Mouse (Mus musculus) forebrain, embryonic 14.5 days (tissue): ENCODE data around the gene Cplx2. TPM values are rescaled to one million over a fixed set of nuclear protein-coding genes. Genes with fewer than 3 reads are reported as not detected.

Source experiments
- ATAC-seq: fragments of 200-750 bp; cut with Nextera tagmentation; 2 replicates; pipeline ENCODE4 v1.8.0; 2017; ENCODE audit warnings: mild to moderate bottlenecking, moderate library complexity
- DNase-seq: peaks from one replicate; pipeline ENCODE4 v3.0.0-alpha.2; 2015; ENCODE audit warnings: low spot score
- H3K27ac ChIP-seq: fragments of 300-500 bp; sonication (generic); 2 replicates; pipeline ENCODE4 v1.5.1; 2014; ENCODE audit warnings: low read depth, mild to moderate bottlenecking, control low read depth, low read length, moderate library complexity
- H3K27me3 ChIP-seq: fragments of 300-500 bp; sonication (generic); replicated peaks from 2 replicates; pipeline ENCODE4 v1.6.1; 2014; ENCODE audit warnings: low read length, control low read depth, mixed read lengths; ENCODE audit not compliant: control insufficient read depth, insufficient read depth
- H3K36me3 ChIP-seq: fragments of 300-500 bp; sonication (generic); 2 replicates; pipeline ENCODE4 v1.6.1; 2014; ENCODE audit warnings: low read length, control low read depth; ENCODE audit not compliant: control insufficient read depth, insufficient read depth
- H3K4me1 ChIP-seq: fragments of 300-500 bp; sonication (generic); 2 replicates; pipeline ENCODE4 v1.6.1; 2014; ENCODE audit warnings: antibody characterized with exemption, low read length, control low read depth; ENCODE audit not compliant: control insufficient read depth, insufficient read depth
- H3K4me2 ChIP-seq: fragments of 300-500 bp; sonication (generic); 2 replicates; pipeline ENCODE4 v1.6.1; 2014; ENCODE audit warnings: mild to moderate bottlenecking, control low read depth, low read length
- H3K4me3 ChIP-seq: fragments of 300-500 bp; sonication (generic); 2 replicates; pipeline ENCODE4 v1.5.1; 2014; ENCODE audit warnings: low read depth, low read length, control low read depth
- H3K9ac ChIP-seq: fragments of 300-500 bp; sonication (generic); 2 replicates; pipeline ENCODE4 v1.6.1; 2014; ENCODE audit warnings: mild to moderate bottlenecking, low read length, control low read depth, moderate library complexity
- H3K9me3 ChIP-seq: fragments of 300-500 bp; sonication (generic); replicated peaks from 2 replicates; pipeline ENCODE4 v1.6.1; 2016; ENCODE audit warnings: low read length, control low read depth, mixed read lengths; ENCODE audit not compliant: control insufficient read depth
- WGBS: fragments of 180-500 bp; shearing (Covaris S2); extraction: QIAGEN DNeasy Blood & Tissue Kit; methylation state at CpG from one replicate; pipeline ENCODE4 v1.1.7; 2014; 5-methylcytosine and 5-hydroxymethylcytosine counted together
- polyA plus RNA-seq: library from polyadenylated mRNA; unstranded; fragments of >200 nt; fragmentation: Nextera tagmentation; extraction: Ambion mirVana; gene quantifications from 2 replicates; pipeline ENCODE4 v1.2.1, GENCODE M21; 2014

The Cplx2 gene
- polyA plus RNA-seq, 1 experiment from 2014 or later = 23.4 TPM

DNA sequence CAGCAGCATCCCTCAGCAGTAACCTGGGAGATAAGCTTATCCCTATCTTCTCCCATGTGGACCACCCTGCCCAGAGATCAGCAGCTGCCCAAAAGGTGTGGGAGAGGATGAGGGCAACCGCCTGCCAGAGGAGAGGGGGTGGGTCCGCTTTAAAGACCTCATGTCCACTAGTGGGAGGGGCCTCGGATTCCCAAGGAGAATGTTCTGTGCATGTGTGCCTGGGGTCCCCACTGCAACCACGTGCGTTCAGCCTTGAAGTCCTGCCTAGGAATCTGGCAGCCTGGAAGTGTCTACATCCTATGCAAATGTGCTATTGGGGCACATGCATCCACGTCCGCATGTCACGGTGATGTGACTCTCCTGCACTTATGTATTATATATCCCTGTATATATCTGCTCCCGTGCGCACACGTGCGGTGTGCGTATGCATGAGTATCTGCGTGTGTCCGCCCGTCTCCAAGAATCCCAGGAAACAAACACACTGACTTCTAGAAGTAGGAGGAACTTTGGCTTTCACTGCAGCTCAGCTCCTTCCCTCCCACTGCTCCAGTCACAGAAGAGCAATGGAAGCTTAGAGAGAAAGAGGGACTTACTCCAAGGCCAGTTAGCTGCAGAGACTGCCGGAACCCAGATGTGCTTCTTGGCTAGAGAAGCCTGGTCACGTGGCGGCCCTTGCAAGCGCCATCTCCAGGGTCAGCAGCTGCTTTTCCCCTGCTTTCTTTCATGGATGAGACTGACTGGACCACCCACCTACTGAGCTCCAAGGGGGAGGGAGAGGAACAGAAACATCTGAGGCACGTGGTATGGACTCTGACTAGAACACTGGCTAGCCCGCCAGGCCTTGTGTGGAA, 39.1 kb upstream of the Cplx2 start:
- H3K9me3 ChIP-seq = no peaks in the 10 kb centered on the region
- no peak overlapping the region for H3K27ac ChIP-seq
- H3K27me3 ChIP-seq = no peaks in the 10 kb centered on the region
- DNase-seq = peak; percentile 58
- peaks cover 27% of the 10 kb centered on the region for H3K4me1 ChIP-seq
- WGBS = 69% methylated on average over 22 of the region's 22 CpGs
- no peak overlapping the region for H3K4me3 ChIP-seq
- peak; percentile 27 for ATAC-seq
- no peak overlapping the region for H3K4me2 ChIP-seq
- no peak overlapping the region for H3K9ac ChIP-seq
- no peaks in the 10 kb centered on the region for H3K36me3 ChIP-seq

DNA sequence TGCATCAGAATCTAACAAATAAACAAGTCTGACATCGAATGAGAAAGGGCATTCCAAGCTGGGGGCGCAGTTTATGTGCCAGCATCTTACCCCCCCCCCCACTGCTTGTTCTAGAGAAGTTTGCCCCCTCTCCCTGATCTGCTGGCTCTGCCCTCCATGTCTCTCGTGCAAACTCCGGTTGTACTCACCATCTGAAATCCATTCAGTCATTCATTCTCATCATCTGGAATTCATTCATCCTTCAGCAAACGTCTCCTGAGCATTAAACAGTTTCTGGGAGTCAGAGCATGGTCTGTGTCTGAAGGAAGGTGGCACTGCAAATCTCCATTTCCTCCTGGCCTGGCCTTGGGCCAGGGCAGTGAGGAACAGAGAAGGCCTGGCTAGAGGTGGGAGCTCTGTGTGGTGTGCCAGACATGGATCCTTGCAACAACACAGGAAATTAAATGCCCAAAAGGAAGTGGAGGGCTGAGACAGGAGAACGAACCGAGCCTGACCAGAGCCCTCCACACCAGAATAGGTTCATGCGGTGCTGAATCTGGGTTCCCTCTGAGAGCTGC, 38.1 kb upstream of the Cplx2 start:
- WGBS = 88% methylated on average over 8 of the region's 8 CpGs
- H3K27ac ChIP-seq = no peak overlapping the region

DNA sequence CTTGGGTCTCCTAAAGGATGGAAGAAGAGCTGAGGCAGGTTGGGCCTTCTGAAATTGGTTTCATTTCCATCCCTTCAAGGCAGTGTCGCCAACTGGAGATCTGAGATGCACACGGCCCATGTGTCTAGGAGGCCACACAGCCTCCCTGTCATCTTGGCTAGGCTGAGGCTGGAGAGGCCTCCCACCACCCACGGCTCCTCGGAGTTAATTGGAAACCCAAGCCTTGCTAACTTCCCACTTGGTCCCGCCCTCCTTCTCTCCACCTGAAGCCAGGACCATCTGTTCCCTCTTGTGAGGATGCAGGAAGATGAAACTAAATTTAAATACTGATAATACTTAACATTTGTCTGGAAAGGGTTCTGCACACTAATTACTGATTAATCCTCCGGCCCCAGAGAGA, 34.1 kb upstream of the Cplx2 start:
- ATAC-seq (no peak; the same call in 1 of the 2 replicates), DNase-seq (peak; percentile 32)
- no peak overlapping the region for H3K9ac ChIP-seq
- no peak overlapping the region for H3K27ac ChIP-seq
- H3K9me3 ChIP-seq = no peaks in the 10 kb centered on the region
- no peak overlapping the region for H3K4me2 ChIP-seq
- peaks cover 6% of the 10 kb centered on the region for H3K4me1 ChIP-seq
- H3K4me3 ChIP-seq = no peak overlapping the region
- WGBS = 59% methylated on average over 6 of the region's 6 CpGs
- H3K36me3 ChIP-seq = no peaks in the 10 kb centered on the region
- no peaks in the 10 kb centered on the region for H3K27me3 ChIP-seq

More for the DNA sequence above, 38.1 kb upstream of the Cplx2 start:
- ATAC-seq (no peak), DNase-seq (no peak)
- Histone ChIP-seq H3K4me2 (no peak overlapping the region), H3K4me1 (peaks cover 25% of the 10 kb centered on the region), H3K4me3 (no peak overlapping the region), H3K36me3 (no peaks in the 10 kb centered on the region), H3K9ac (no peak overlapping the region), H3K27me3 (no peaks in the 10 kb centered on the region), H3K9me3 (no peaks in the 10 kb centered on the region)

DNA sequence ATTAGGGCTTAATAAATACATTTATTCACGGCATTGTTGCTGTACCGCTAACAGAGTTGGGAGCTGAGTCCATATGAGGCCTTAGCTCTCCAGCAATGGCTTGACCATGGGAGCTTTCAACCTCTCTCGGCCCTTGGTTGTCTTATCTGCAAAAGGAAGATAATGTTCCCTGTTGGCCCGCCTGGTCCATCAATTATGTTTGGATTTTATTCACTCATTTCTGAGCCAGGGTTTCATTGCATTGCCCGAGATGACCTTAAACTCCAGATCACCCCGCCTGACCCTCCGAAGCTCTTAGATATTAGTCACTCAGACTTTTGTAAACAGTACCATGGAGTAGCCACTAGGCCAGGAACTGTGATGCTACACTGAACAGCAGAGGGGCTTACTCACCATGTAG, 33.6 kb upstream of the Cplx2 start:
- Histone ChIP-seq H3K4me1 (peaks cover 1% of the 10 kb centered on the region; the same call in 1 of the 2 replicates), H3K9ac (no peak overlapping the region), H3K4me2 (no peak overlapping the region), H3K9me3 (no peaks in the 10 kb centered on the region), H3K4me3 (no peak overlapping the region), H3K27ac (no peak overlapping the region), H3K36me3 (no peaks in the 10 kb centered on the region), H3K27me3 (no peaks in the 10 kb centered on the region)
- ATAC-seq = no peak
- DNase-seq = no peak
- WGBS = 89% methylated on average over 7 of the region's 7 CpGs

DNA sequence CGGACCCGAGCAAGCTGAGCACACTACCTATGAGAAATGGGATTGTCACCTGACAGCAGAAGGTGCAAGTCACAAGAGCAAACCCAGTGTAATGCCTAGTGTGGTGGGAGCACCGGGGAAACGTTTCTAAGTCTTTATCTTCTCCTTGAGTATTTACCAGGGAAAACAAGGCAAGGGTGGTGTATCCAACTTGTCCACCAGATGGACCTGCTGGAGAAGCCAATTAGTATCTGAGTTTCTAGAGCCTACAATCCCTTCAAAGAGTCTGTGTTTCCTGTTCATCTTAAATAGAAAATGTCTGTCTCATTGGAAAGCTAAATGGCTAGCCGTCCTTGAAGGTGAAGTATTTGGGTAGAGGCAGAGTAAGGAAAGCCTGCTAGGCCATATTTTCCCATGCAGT, 32.3 kb upstream of the Cplx2 start:
- DNase-seq (no peak), ATAC-seq (no peak)
- WGBS = 87% methylated on average over 5 of the region's 5 CpGs
- Histone ChIP-seq H3K9ac (no peak overlapping the region), H3K27ac (no peak overlapping the region), H3K4me2 (no peak overlapping the region), H3K4me1 (no peaks in the 10 kb centered on the region), H3K9me3 (no peaks in the 10 kb centered on the region), H3K27me3 (no peaks in the 10 kb centered on the region), H3K4me3 (no peak overlapping the region), H3K36me3 (no peaks in the 10 kb centered on the region)

DNA sequence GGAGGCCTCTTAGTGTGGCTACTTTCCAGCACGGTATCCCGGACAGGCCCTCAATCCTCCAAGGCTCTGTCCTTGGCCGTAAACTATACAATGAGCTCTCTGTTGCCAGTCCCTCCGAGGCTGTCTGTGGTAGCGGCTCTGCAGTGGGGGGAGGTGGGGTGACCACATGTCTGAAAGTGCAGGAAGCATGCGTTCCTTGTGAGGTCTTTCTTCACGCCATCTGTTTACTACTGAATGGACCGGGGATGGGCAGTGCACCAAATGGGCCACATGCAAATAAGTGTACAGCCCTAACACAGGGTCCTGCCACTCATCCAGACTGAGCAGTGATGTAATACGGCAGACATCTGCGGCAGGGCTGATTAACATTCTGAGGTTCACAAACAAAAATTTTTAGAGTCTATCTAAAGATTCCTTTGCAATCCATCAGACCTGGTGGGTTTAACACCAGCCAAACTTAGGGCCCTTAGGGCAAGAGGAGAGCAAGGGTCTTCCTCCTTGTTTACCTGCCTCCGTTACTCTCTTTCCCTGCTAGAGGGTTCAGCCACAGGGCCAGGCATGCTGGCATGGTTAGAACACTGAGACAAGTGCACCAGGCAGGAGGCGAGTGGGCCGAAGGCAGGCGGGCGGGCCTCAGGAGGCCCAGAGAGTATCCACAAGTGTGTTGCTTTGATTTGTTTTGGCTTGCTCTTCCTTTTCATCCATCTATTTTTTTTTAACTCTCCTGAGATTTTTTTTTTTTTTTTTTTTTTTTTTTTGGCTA, 25.1 kb upstream of the Cplx2 start:
- Histone ChIP-seq H3K4me1 (peaks cover 8% of the 10 kb centered on the region; the same call in 1 of the 2 replicates), H3K36me3 (no peaks in the 10 kb centered on the region), H3K4me2 (no peak overlapping the region), H3K27ac (peak overlapping the region; percentile 84), H3K9me3 (no peaks in the 10 kb centered on the region), H3K27me3 (no peaks in the 10 kb centered on the region), H3K9ac (no peak overlapping the region), H3K4me3 (no peak overlapping the region)
- ATAC-seq (peak; percentile 98), DNase-seq (peak; percentile 91)
- WGBS = 31% methylated on average over 15 of the region's 15 CpGs

DNA sequence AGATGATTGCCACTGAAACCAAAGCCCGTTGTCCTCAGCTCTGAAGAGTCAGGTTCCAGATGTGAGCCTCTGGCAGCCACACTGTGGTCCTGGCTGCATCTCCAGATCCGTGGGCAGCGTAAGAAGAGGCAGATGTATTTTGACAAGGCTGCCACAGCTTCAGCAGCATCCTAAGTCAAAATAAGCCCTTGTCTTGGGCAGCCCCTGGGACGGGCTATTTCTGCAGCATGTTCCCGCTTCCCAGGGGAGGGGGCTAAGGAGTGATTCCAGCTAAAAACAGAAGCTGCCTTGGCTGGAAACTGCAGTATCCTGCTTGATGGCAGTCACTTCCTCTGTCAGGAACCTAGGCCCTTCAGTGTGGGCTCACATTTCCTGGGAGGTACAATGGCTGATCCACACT, 23.1 kb upstream of the Cplx2 start:
- ATAC-seq = no peak
- Histone ChIP-seq H3K9me3 (no peaks in the 10 kb centered on the region), H3K4me2 (no peak overlapping the region), H3K4me3 (no peak overlapping the region), H3K36me3 (no peaks in the 10 kb centered on the region), H3K27ac (no peak overlapping the region), H3K4me1 (peaks cover 8% of the 10 kb centered on the region; the same call in 1 of the 2 replicates), H3K9ac (no peak overlapping the region), H3K27me3 (no peaks in the 10 kb centered on the region)
- 87% methylated on average over 5 of the region's 5 CpGs for WGBS
- no peak for DNase-seq

DNA sequence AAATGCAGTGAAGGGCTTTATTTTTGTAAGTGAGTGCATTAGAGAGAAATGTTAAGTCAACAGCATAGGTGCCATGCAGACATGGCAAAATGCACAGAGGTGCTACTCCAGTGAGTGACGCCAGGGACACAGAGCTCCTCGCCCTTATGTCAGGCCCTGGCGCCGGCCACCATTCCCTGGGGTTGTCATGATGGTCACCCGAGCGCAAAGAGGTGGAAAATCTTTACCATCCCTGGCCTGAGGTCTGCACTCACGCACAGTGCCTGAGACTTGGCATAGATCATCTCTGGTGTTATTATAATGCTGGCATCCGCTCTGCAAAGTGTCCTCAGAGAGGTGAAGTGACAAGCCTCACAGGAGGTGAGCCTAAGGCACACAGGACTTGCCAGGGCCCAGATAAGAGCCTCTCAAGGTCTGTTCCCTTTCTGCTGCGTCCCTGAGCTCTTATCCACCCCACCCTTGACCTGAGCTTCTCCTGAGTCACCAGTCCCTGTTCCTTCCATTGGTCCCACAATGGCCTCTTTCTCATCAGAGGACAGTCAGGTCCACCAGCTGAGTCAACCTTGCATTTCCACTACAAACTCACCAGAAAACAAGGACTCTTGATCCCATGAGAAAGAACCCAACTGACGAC, 21.9 kb upstream of the Cplx2 start:
- no peaks in the 10 kb centered on the region for H3K9me3 ChIP-seq
- no peak overlapping the region for H3K9ac ChIP-seq
- no peak overlapping the region for H3K4me2 ChIP-seq
- DNase-seq = no peak
- 87% methylated on average over 10 of the region's 10 CpGs for WGBS
- ATAC-seq = no peak
- no peak overlapping the region for H3K27ac ChIP-seq
- no peak overlapping the region for H3K4me3 ChIP-seq
- H3K4me1 ChIP-seq = peaks cover 8% of the 10 kb centered on the region; the same call in 1 of the 2 replicates
- H3K36me3 ChIP-seq = no peaks in the 10 kb centered on the region
- H3K27me3 ChIP-seq = no peaks in the 10 kb centered on the region
